Mouse (Mus musculus): ENCODE measurements around the gene Naa25. TPM values are rescaled to one million over a fixed set of nuclear protein-coding genes. Genes with fewer than 3 reads are reported as not detected.
A peak's percentile ranks its signal among the peaks of the same experiment; 100 is the strongest.

Gene Naa25
- polyA plus RNA-seq, 1 experiment from 2014 or later: 49.9 TPM

GRCm38 (mm10) chr5:121398146-121398964 is 619 bp downstream of the Naa25 start:
- Histone ChIP-seq H3K4me2 (replicated peaks) (peak overlapping the region; percentile 93), H3K9ac (peak overlapping the region; percentile 87), H3K36me3 (peaks cover 10% of the 10 kb centered on the region; the same call in 1 of the 2 replicates), H3K27ac (peak overlapping the region; percentile 20; the same call in 1 of the 2 replicates), H3K9me3 (no peaks in the 10 kb centered on the region), H3K4me1 (peaks cover 19% of the 10 kb centered on the region), H3K4me3 (peak overlapping the region; percentile 92), H3K27me3 (replicated peaks) (no peaks in the 10 kb centered on the region)
- WGBS: under 1% methylated on average over 67 of the region's 67 CpGs
- peak; percentile 81 for ATAC-seq (ENCODE audit: low FRiP score, low read depth)

GRCm38 (mm10) chr5:121398965-121399462 is 1.3 kb downstream of the Naa25 start:
- peaks cover 14% of the 10 kb centered on the region for H3K36me3 ChIP-seq

GRCm38 (mm10) chr5:121399540-121399939 is 1.8 kb downstream of the Naa25 start:
- H3K9ac ChIP-seq: no peak overlapping the region
- H3K27ac ChIP-seq: no peak overlapping the region
- peaks cover 19% of the 10 kb centered on the region for H3K4me1 ChIP-seq
- no peaks in the 10 kb centered on the region for H3K9me3 ChIP-seq
- no peaks in the 10 kb centered on the region for H3K27me3 ChIP-seq (replicated peaks)
- ATAC-seq (ENCODE audit: low FRiP score, low read depth): no peak
- no peak overlapping the region for H3K4me3 ChIP-seq
- WGBS: 88% methylated on average over 5 of the region's 5 CpGs
- peak overlapping the region; percentile 93 for H3K4me2 ChIP-seq (replicated peaks)
- peaks cover 14% of the 10 kb centered on the region for H3K36me3 ChIP-seq

More at GRCm38 (mm10) chr5:121398965-121399462, 1.3 kb downstream of the Naa25 start:
- ATAC-seq (ENCODE audit: low FRiP score, low read depth): no peak
- Histone ChIP-seq H3K27ac (no peak overlapping the region), H3K9ac (peak overlapping the region; percentile 87; the same call in 1 of the 2 replicates), H3K4me1 (peaks cover 19% of the 10 kb centered on the region), H3K4me2 (replicated peaks) (peak overlapping the region; percentile 93), H3K4me3 (peak overlapping the region; percentile 92), H3K9me3 (no peaks in the 10 kb centered on the region), H3K27me3 (replicated peaks) (no peaks in the 10 kb centered on the region)
- 58% methylated on average over 9 of the region's 9 CpGs for WGBS

GRCm38 (mm10) chr5:121400064-121400463 is 2.3 kb downstream of the Naa25 start:
- H3K36me3 ChIP-seq: peaks cover 14% of the 10 kb centered on the region
- H3K27me3 ChIP-seq (replicated peaks): no peaks in the 10 kb centered on the region
- H3K4me3 ChIP-seq: no peak overlapping the region
- H3K9me3 ChIP-seq: no peaks in the 10 kb centered on the region
- 78% methylated on average over 5 of the region's 5 CpGs for WGBS
- ATAC-seq (ENCODE audit: low FRiP score, low read depth): no peak
- no peak overlapping the region for H3K9ac ChIP-seq
- no peak overlapping the region for H3K4me2 ChIP-seq (replicated peaks)
- H3K4me1 ChIP-seq: peaks cover 19% of the 10 kb centered on the region
- no peak overlapping the region for H3K27ac ChIP-seq

- no peaks in the 10 kb centered on the region for H3K9me3 ChIP-seq
- H3K4me1 ChIP-seq: peaks cover 19% of the 10 kb centered on the region
- H3K36me3 ChIP-seq: peaks cover 14% of the 10 kb centered on the region
- no peak overlapping the region for H3K4me3 ChIP-seq
- H3K9ac ChIP-seq: no peak overlapping the region
- no peak for ATAC-seq (ENCODE audit: low FRiP score, low read depth)
- H3K27ac ChIP-seq: no peak overlapping the region
- no peaks in the 10 kb centered on the region for H3K27me3 ChIP-seq (replicated peaks)
- H3K4me2 ChIP-seq (replicated peaks): no peak overlapping the region
- whole genome bisulfite sequencing: 88% methylated on average over 5 of the region's 5 CpGs
These were observed 3.1 kb downstream of the Naa25 start for GRCm38 (mm10) chr5:121400849-121401248.

- no peaks in the 10 kb centered on the region for H3K27me3 ChIP-seq (replicated peaks)
- no peaks in the 10 kb centered on the region for H3K4me1 ChIP-seq
- no peak for ATAC-seq (ENCODE audit: low FRiP score, low read depth)
- no peak overlapping the region for H3K4me3 ChIP-seq
- H3K9ac ChIP-seq: no peak overlapping the region
- no peaks in the 10 kb centered on the region for H3K9me3 ChIP-seq
- H3K27ac ChIP-seq: no peak overlapping the region
- 94% methylated on average over 8 of the region's 8 CpGs for WGBS
- H3K4me2 ChIP-seq (replicated peaks): no peak overlapping the region
- peaks cover 56% of the 10 kb centered on the region for H3K36me3 ChIP-seq
These were observed 10.1 kb downstream of the Naa25 start for GRCm38 (mm10) chr5:121407856-121408255.

GRCm38 (mm10) chr5:121410975-121411374 is 13.2 kb downstream of the Naa25 start:
- no peak for ATAC-seq (ENCODE audit: low FRiP score, low read depth)
- Histone ChIP-seq H3K4me2 (replicated peaks) (no peak overlapping the region), H3K36me3 (peaks cover 77% of the 10 kb centered on the region)

GRCm38 (mm10) chr5:121420721-121421120 is 23.0 kb downstream of the Naa25 start:
- H3K9me3 ChIP-seq: no peaks in the 10 kb centered on the region
- no peak overlapping the region for H3K27ac ChIP-seq
- H3K4me1 ChIP-seq: no peaks in the 10 kb centered on the region
- H3K27me3 ChIP-seq (replicated peaks): no peaks in the 10 kb centered on the region
- WGBS: 93% methylated on average over 9 of the region's 9 CpGs
- H3K36me3 ChIP-seq: peaks cover 96% of the 10 kb centered on the region
- no peak overlapping the region for H3K9ac ChIP-seq
- no peak overlapping the region for H3K4me2 ChIP-seq (replicated peaks)
- no peak for ATAC-seq (ENCODE audit: low FRiP score, low read depth)
- H3K4me3 ChIP-seq: no peak overlapping the region

More at GRCm38 (mm10) chr5:121410975-121411374, 13.2 kb downstream of the Naa25 start:
- H3K4me1 ChIP-seq: no peaks in the 10 kb centered on the region
- H3K9ac ChIP-seq: no peak overlapping the region
- H3K27ac ChIP-seq: no peak overlapping the region
- no peaks in the 10 kb centered on the region for H3K27me3 ChIP-seq (replicated peaks)
- WGBS: 94% methylated on average over 4 of the region's 4 CpGs
- H3K9me3 ChIP-seq: no peaks in the 10 kb centered on the region
- H3K4me3 ChIP-seq: no peak overlapping the region

- Histone ChIP-seq H3K9me3 (no peaks in the 10 kb centered on the region), H3K4me1 (no peaks in the 10 kb centered on the region), H3K27ac (no peak overlapping the region), H3K27me3 (replicated peaks) (no peaks in the 10 kb centered on the region), H3K4me3 (no peak overlapping the region), H3K9ac (no peak overlapping the region), H3K4me2 (replicated peaks) (no peak overlapping the region), H3K36me3 (peaks cover 97% of the 10 kb centered on the region)
- ATAC-seq (ENCODE audit: low FRiP score, low read depth): no peak
- 95% methylated on average over 6 of the region's 6 CpGs for WGBS
These were observed 25.1 kb downstream of the Naa25 start for GRCm38 (mm10) chr5:121422787-121423186.

- Histone ChIP-seq H3K36me3 (peaks cover 97% of the 10 kb centered on the region), H3K9me3 (no peaks in the 10 kb centered on the region)
These were observed 25.6 kb downstream of the Naa25 start for GRCm38 (mm10) chr5:121423297-121423696.

GRCm38 (mm10) chr5:121428954-121429353 is 31.2 kb downstream of the Naa25 start:
- Histone ChIP-seq H3K9ac (no peak overlapping the region), H3K4me2 (replicated peaks) (no peak overlapping the region), H3K27ac (no peak overlapping the region), H3K4me3 (no peak overlapping the region), H3K4me1 (no peaks in the 10 kb centered on the region), H3K9me3 (no peaks in the 10 kb centered on the region), H3K36me3 (peaks cover 97% of the 10 kb centered on the region), H3K27me3 (replicated peaks) (no peaks in the 10 kb centered on the region)
- ATAC-seq (ENCODE audit: low FRiP score, low read depth): no peak
- 96% methylated on average over 3 of the region's 3 CpGs for WGBS

More at GRCm38 (mm10) chr5:121423297-121423696, 25.6 kb downstream of the Naa25 start:
- ATAC-seq (ENCODE audit: low FRiP score, low read depth): no peak
- H3K27me3 ChIP-seq (replicated peaks): no peaks in the 10 kb centered on the region
- no peak overlapping the region for H3K4me2 ChIP-seq (replicated peaks)
- H3K27ac ChIP-seq: no peak overlapping the region
- H3K9ac ChIP-seq: no peak overlapping the region
- WGBS: 94% methylated on average over 10 of the region's 10 CpGs
- H3K4me1 ChIP-seq: no peaks in the 10 kb centered on the region
- no peak overlapping the region for H3K4me3 ChIP-seq

GRCm38 (mm10) chr5:121438131-121438530 is 40.4 kb downstream of the Naa25 start:
- Histone ChIP-seq H3K4me1 (no peaks in the 10 kb centered on the region), H3K9me3 (no peaks in the 10 kb centered on the region), H3K36me3 (peaks cover 87% of the 10 kb centered on the region), H3K4me2 (replicated peaks) (no peak overlapping the region), H3K9ac (no peak overlapping the region), H3K27ac (no peak overlapping the region), H3K4me3 (no peak overlapping the region), H3K27me3 (replicated peaks) (no peaks in the 10 kb centered on the region)
- no peak for ATAC-seq (ENCODE audit: low FRiP score, low read depth)
- WGBS: 91% methylated on average over 5 of the region's 5 CpGs
